Mouse (Mus musculus) CD4-positive helper T cell, adult 2 months (primary cell): ENCODE measurements at regions not wholly inside any gene's neighbourhood (a gene's known extent, or its start where the extent isn't known, plus 50 kb on each side); places are given as distances from the start of the nearest gene placed in this dataset.

Experiments
- DNase-seq: peaks from one replicate; pipeline ENCODE4 v3.0.0-alpha.2; 2012; ENCODE audit warnings: low read depth, missing footprints, low spot score

DNA sequence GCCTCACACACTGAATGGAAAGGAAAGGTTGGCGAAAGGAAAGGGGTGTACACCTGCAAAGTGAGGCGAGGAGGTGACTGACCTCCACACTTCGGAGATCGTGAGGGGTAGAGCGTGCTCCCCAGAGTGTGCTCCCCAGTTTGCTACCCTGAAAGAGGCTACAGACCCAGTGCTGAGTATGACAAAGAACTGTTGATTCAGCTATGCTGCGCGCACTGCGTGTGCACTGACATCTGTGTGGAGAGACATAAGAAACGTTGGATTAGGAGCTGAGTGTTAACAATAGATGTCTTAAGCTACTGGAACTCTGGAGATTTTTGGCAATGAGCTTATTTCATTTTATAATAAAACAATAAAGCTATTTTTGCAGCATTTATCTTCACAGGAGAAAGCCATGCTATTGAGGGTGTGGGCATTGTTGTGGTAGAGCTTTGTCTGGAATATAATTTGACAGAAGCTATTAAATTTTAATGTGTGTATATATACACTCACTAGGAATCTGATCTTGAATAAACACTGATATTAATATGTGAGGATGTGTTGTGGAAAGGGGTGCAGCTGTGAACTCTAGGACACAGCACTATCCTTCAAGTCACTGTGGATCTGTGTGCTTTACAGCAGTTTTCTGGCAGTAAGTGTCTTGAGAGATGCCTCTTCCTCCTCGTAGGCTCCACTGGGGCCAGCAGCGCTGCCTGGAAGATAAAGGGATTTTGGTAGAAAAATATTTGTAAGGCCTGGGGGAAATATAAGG, 271.2 kb upstream of the Zfp637 start:
- DNase-seq: no peak

DNA sequence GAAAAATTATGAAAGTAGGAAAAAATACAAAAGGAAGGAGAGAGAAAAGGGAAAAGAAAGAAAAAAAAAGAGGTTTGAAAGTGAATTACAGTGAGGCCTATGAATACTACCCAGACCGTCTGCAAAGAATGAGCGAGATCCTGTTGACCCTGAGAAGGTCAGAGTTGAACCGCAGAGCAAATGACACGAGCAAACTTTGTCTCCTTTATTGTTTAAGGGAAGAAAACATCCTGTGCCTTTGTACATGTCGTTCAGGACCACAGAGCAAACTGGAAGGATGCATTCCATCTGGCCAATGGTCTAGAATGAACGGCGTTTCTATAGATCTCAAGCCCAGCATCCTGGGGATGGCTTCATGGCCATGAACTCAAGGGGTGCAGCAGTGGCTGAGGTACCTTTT, 270.6 kb upstream of the Zfp637 start:
- DNase-seq: no peak

DNA sequence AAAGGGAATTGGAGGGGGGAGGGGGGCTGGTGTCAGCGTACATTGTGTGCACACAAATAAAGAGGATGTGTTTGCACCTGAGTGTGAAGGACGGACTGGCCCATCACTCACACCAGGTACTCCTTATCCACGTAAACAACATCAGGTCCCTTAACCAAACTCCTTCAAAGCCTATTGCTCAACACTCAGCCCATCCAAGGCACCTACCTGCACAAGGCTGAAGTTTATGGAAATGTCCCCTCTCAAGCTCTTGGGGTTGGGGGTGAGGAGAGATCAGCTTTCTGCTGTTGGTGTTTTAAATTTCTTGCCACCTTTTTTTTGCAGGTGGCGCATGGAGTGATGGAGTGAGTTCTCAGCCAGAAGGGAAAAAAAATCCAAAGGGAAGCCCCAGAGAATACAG, 270.2 kb upstream of the Zfp637 start:
- DNase-seq: no peak

DNA sequence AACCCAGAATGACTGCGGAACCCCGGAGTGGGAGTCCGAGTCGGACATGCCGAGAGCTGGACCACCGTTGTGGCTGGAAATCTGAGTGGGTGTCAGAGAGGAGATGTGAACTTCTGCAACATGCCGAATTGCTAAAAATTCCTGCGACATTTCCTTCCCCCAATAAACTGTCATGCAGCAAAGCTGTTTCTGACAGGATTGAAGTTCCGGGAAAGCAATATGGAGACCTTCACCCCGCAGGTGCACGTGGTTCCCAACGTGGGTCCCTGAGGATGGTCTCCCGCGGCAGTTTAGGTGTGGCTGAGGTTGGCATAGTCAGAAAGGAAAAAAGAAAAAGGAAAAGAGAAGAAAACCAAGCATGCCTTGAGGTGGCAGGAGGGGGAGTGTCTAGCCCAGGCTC, 269.0 kb upstream of the Zfp637 start:
- DNase-seq: no peak

DNA sequence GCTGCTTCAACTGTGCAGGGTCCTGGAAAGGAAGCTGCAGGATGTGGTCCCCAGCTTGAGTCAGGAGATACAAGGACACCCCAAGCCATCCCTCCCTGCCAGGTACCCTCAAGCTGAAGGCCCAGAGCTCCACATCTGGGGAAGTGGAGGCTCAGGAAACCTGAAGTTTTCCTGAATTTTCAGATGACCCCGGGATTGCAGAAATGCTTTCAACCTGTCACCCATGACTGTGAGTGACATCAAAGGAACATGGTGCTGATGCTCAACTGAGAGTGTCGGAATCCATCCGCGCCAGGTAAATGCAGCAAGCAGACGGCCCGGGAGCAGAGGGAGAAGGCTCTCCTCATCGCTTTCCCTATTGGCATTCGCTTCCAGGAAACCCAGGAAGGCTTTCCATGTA, 267.6 kb upstream of the Zfp637 start:
- no peak for DNase-seq

DNA sequence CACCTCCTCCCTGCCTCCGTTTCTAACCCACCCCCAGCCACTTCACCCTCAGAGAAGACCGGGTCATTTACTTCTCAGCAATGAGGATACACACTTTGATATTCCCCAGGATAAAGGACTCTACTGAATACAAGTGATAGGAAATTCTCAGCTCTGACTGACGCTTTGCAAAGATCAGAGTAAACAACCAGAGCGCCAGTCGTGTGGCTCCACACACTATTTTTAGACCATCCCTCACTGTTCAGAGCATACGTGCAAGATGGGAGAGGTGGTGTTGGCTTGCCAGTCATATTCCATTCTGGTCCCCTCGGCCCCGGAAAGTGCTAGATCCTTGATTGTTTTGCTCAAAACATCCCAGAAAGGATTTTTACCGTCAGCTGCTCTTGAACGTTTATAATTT, 266.8 kb upstream of the Zfp637 start:
- no peak for DNase-seq

DNA sequence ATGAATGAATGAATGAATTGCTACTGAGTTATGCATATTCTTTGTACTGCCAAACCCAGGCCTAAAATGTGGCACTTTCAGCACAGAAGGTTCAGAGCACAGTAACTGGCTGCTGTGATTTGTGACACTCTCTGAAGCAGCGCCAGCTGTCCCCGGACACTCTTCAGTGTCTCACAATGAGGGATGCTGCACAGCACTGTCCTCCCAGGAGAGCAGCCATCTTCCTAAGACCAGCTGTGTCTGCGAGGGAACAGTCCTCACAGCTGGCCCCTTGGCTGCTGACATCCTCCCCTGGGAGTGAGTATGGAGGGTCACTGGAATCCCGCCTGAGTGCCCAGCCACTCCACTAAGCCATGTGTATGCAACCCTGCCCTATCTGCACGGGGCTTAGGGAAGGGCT, 265.9 kb upstream of the Zfp637 start:
- no peak for DNase-seq

DNA sequence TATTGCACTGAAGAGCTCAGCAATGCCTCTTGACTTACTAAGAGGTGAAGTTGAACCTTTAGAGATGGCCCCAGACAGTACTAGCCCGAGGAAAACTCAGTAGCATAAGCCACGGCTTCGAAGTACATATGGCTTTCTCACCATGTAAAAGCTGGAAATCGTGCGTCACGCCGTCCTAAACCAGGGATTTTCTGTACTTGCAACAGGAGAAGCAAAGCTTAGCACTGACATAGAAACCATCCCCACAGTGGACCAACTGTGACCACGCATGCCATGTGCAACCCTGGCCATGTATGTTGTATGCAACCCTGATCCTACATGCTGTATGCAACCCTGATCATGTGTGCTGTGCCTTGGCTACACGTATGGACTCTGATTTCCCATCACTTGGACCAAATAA, 265.0 kb upstream of the Zfp637 start:
- DNase-seq: no peak

DNA sequence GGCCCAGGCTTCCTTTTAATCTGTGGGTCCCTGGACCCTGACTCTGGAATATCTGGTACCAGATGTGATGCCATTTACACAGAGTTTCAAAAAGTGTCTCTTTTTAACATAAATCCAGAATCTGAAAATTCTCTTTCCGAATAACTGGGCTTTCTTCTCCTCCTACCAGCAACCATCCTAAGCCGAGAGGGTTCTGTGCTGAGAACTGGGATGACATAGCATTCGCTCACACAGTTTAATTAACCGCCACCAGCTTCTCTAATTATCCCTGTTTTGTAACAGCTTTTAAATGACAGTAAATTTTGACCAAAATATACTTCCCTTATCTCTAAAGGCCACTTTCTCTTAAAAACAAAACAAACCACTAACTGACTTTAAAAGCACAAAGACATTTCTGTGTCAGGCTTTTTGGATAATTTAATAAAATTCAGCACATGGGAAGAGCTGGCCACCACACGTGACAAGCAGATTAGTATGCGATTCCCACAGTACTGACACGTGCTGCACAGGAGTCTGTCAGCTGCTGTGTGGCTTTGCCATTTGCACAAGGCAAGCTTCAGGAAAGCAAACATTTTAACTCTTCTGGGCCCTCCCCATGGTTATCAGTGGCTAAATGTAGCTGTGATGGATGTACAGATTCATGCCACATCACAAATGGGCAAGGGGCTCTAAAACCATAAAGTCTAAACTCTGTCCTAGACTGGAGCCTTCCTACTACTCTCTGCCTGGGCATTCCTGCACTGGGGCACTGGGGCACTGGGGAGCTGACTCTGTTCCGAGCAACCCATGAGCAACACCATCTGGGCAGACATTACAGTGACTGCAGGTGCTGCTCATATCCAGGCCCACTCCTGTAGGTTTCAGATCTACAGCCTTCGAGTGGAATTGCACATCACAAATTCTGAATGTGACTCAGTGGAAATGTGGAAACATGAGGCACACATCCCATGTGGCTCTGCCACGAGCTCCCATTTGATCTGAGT, 263.1 kb upstream of the Zfp637 start:
- no peak for DNase-seq

DNA sequence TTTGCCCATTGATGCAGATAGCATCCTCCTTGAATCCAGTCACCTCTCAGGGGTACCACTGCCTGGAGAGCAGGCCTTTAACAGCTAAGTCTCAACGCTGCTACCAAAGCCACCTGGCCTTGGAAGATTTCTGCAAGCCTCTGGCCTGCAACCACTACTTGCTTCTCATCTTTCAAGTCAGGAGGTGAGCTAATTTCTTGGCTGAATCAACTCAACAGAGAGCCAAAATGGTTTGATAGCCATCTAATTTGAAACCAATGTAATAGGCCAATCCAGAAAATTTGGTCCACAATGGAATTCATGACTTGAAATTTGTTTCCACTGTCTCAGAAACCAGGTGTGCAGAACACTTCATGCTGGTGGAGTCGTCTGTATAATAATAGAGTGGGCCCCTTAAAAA, 260.0 kb upstream of the Zfp637 start:
- DNase-seq: no peak

DNA sequence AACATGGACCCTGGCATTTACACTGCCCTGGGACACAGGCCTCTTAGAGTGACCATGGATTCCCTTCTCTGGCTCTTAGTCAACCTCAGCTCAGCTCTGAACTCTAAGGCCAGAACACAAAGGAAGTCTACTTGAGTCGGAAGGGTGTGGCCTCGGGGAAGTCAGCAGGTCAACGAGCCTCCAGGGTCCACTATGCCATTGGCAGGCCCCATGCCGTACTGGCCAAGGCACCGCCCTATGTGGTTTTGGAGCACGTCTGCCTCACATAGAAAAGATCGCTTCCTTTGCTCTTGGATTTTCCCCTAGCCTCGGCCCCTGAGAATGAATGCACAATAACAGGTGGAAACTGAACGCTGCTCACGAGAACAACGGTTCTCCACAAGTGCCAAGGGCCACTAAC, 257.9 kb upstream of the Zfp637 start:
- DNase-seq: no peak

DNA sequence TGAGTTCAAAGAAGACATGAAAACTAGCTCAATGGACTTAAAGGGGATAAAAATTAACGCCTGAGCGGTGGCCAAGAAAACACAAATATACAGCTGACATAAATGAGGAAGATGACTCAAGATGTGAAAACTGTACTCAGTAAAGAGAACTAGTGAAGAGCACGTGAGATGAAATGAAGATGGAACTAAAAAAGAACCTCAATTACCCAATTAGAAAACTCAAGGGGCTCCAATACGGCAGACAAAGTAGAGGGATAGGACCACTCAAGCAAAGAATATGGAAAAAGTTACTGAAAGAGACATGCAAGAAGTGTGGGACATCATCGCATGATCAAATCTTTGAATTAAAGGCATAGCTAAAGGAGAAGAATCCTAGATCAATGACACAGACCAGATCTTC, 256.4 kb upstream of the Zfp637 start:
- no peak for DNase-seq

DNA sequence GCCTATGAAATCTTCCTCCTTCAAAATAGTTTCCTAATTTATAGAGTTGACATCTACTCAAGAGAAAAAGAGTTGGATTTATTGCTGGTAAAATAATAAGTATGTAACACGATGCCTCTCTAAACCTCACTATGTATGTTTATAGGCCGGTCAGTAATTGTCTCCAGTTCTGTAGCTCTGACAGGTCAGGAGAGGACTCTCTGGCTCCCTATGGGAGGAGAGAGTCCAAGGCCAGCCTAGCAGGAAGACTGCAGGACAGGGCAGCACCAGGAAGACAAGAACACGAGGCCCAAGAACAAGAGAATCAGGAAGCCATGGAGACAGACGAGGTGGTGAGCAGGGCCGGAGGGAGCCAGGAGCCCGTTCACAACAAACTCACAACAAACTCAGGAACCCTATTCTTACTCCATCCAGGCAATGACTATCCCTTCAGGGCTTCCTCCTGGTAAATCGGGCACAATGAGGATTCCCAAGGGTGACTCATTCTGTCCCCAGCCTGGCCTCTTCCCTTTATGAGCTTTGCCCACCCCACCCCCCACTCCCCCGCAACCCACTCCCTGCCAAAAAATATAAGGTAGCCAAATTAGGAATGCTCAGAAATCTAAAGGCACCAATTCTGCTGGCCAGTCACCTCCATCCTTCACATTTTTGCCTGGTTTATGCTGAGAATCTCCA, 244.7 kb upstream of the Zfp637 start:
- no peak for DNase-seq

DNA sequence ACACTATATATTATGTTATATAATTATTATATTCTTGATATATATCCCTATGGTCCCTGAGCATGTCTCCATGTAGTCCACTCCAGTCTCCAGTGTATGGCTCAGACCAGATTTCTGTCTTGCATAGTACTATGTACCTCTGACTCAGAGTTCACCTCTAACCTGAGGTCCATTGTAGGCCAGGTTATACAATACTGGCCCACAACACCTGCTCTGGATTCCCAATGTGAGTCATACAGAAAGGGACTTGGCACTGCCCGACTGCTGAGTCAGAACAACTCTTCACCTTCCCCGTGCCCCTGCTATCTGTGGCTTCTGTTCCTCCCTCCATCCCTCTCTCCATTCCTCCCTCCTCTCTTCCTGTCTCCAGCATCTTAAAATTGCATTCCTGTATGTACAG, 236.1 kb upstream of the Zfp637 start:
- DNase-seq: no peak

DNA sequence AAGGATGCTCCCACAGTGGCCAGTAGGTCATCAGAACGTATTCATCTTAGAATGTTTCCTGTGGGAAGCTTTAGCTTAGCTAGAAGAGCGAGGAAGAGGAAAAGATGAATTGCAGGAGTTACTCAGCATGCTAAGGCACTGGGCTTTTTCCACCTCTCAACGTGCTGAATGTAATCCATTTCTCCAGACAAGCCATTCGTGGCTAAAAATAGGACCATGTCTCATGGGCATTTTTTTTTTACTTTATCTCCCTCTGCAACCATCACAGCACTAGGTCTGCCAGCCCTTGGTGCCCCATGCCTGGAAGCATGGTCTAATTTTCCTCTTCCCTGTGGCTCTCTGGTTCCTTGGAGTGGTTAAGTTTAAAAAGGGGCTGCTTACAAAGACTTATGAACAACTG, 235.3 kb upstream of the Zfp637 start:
- DNase-seq: no peak

DNA sequence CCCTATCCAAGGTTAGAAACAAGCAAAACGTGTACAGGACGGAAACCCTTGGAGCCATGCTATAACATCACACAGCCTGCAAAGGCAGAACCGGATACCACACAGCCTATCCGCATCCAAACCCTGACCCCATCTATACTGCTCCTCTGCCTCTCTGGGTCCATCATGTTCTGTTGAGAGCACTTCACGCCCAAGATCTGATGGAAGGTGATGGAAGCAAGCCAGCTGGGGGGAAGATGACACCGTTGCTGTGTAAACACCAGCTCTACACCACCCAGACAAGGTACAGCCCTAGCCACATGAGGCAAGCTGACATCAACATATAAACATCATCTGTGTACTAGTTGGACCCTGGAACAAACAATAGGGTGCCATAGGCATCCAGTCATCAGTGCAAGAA, 234.8 kb upstream of the Zfp637 start:
- no peak for DNase-seq

DNA sequence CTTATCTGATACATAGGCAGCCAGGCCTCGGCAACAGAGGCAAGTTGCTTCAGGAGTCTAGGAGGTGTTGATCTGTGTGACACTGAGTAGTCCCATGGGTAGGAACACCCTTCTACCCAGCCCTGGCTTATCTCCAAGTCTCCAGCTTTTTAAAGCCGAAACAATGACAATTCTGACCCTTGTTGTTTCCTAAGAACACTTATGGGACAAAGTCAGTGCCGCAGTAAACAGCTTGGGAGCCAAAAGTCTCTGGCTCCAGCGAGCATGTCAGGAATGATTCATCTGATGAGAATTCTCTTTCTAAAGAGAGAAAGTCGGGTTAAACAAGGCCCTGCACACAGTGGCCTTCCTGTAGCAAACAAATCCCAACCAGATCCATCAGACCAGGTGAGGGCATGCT, 234.0 kb upstream of the Zfp637 start:
- no peak for DNase-seq

DNA sequence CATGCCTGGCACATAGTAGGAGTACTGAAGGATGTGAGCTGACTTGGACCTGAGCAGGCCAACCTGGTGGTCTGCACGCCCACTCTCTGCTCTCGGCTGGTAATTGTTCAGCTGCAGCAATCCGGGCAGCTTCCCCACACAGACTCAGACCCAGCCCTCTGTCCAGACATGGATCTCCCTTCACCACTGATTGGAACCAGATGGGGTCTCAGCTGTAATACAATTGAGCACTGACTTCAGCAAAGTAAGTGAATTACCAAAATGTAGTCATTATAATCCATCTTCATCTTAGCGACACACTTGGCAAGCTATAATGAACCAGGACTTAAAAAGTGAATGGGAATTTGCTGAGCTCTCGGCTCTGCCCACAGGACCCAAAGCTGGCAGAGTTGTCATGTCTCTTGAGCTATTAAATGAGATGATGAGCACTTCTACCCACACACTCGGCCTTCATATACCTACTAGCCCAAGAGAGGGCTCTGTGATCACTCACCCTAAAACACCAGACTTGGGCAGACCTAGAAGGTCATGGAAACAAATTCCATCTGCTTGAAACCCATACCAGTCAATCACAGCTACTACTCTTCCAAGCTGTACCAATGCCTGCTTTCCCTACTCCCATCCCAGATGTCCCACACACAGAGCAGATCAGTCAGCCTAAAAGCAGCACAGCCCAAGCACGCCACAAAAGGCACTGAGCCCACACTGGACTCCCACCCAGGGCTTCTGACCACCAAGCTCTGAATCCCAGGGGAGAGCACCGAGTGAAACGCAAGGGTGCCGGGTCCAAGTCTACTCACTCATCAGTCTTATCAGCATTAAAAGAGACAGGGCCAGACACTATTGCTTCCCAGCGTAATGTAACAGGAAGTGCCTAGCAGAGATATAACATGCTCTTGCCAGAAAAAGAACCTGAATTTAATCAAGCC, 231.2 kb upstream of the Zfp637 start:
- DNase-seq: no peak

DNA sequence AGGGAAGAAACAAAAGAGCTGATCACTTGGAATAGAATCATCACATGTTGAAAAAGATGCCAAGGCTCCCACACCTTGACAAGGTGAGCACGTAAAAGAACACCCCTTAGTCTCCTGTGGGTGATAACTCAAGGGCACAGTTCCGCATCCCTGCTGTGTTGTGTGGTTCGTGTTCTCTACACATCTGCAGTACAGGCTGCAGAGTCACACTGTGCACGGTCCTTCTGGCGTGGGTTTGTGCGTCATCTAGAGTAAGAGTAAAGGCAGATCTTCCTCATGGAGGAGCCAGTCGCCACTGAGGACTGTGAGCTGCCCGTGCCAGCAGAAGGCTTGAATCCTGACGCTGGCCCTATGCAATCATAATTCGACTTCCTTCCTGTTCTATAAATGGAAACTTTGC, 229.7 kb upstream of the Zfp637 start:
- no peak for DNase-seq

DNA sequence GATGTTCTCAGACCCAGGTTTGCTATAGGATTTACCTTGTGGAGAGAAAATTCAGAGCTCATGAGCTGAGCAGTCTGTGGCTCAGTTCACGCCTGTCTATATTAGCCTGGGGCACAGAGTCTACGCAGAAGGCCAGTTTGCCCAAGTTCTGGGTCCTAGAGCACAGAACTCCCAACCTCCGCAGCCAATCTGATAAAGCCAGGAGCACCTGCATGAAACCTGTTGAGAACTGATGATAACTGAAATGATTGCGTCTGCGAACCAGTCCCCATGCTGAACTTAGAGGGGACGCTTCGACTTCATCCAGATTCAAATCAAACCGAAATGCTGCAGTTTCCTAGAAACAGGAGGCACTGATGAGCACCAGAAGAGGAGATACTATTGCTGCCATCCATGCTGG, 229.0 kb upstream of the Zfp637 start:
- no peak for DNase-seq

DNA sequence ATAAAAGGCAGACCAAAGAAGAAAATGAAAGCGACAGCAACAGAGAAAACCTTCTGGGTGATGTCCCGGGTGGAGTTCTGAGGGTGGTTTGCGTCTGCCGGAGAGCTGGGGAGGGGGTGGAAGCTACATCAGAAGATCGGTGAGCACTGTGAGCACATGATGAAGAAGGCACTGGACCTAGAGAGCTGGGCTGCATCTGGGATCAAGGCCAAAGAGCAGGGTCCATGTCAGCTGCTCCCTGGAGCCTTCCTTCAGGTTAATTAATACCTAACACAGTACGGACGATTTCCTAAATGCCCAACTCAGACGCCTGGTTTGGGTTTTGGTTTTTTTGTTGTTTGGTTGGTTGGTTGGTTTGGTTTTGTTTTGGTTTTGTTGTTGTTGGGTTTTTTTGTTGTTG, 228.6 kb upstream of the Zfp637 start:
- DNase-seq: no peak
